ENCODE assay signal across 7 mouse cellular contexts in the genomic region with DNA sequence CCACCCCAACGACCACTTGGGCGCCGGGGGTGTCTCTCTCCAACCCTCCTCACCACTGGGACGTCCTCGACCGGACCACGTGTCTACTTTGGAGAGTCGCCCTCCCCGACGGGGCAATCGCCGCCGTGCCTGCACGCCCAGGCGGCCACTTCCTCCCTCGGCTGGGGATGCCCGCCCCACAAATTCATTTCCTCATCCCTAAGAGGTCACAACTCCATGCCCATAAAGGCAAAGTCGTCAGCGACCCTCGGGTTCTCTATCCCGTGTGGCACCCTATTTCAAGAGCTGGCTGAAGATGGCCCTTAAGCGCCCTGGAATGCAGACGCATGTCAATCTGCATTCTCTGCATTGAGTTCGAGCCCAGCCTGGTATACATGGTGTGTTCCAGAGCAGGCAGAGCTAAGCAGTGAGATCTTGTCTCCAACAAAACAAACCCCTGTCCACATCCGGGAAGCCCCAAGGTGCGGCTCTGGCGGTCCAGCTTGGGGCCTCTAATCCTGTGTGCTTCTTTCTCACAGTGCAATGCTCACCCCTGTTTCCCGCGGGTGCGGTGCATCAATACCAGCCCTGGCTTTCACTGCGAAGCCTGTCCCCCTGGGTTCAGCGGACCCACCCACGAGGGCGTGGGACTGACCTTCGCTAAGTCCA. TPM values are rescaled to one million over a fixed set of nuclear protein-coding genes. Genes with fewer than 3 reads are reported as not detected.
DNase-seq lines count a peak whose midpoint lies in the region; ATAC-seq lines count a peak whose summit lies in the region.

No protein-coding gene starts in this region.

- H3K36me3 ChIP-seq in midbrain, embryonic 11.5 days (ENCODE audit: control insufficient read depth, insufficient read depth, low read length), result no peaks in the 10 kb centered on the region
- H3K36me3 ChIP-seq in midbrain, embryonic 16.5 days (ENCODE audit: control insufficient read depth, insufficient read depth, low read length), result no peaks in the 10 kb centered on the region
- H3K36me3 ChIP-seq in heart, embryonic 16.5 days (ENCODE audit: control insufficient read depth, insufficient read depth), result no peaks in the 10 kb centered on the region
- no peaks in the 10 kb centered on the region for H3K36me3 ChIP-seq in lung, embryonic 16.5 days (ENCODE audit: control insufficient read depth, insufficient read depth, low read length)

- no peak overlapping the region for H3K27ac ChIP-seq in midbrain, embryonic 11.5 days (ENCODE audit: low read depth, low read length)
- H3K27ac ChIP-seq in midbrain, embryonic 16.5 days (ENCODE audit: low read length), result no peak overlapping the region
- no peak overlapping the region for H3K27ac ChIP-seq in heart, embryonic 16.5 days (ENCODE audit: low read length)
- H3K27ac ChIP-seq in lung, embryonic 16.5 days (ENCODE audit: low read length), result no peak overlapping the region

- no peak overlapping the region; the same call in 1 of the 2 replicates for H3K4me3 ChIP-seq in midbrain, embryonic 11.5 days (ENCODE audit: low read depth, low read length)
- H3K4me3 ChIP-seq in midbrain, embryonic 16.5 days (ENCODE audit: low read depth, low read length), result no peak overlapping the region
- peak overlapping the region; percentile 41 for H3K4me3 ChIP-seq in heart, embryonic 16.5 days (ENCODE audit: low read length)
- H3K4me3 ChIP-seq in lung, embryonic 16.5 days (ENCODE audit: low read length), result peak overlapping the region; percentile 49

- peaks cover 70% of the 10 kb centered on the region for H3K27me3 ChIP-seq in midbrain, embryonic 11.5 days (ENCODE audit: control insufficient read depth, insufficient read depth, low read length)
- peaks cover 76% of the 10 kb centered on the region for H3K27me3 ChIP-seq in midbrain, embryonic 16.5 days (ENCODE audit: control insufficient read depth, insufficient read depth, low read depth, low read length)
- H3K27me3 ChIP-seq in heart, embryonic 16.5 days (ENCODE audit: control insufficient read depth, insufficient read depth, low read length), result peaks cover 72% of the 10 kb centered on the region
- H3K27me3 ChIP-seq in lung, embryonic 16.5 days (ENCODE audit: control insufficient read depth, insufficient read depth, low read depth, low read length), result peaks cover 62% of the 10 kb centered on the region

- DNase-seq in midbrain, embryonic 11.5 days (ENCODE audit: low spot score, missing footprints), result peak; percentile 90
- DNase-seq in left cerebral cortex, adult 11 months (ENCODE audit: low spot score), result no peak
- no peak for DNase-seq in adrenal gland, postnatal 14 days
- no peak for DNase-seq in gastrocnemius, postnatal 14 days

- 6% methylated on average over 35 of the region's 35 CpGs for WGBS in midbrain, embryonic 11.5 days
- WGBS in midbrain, embryonic 16.5 days, result 7% methylated on average over 35 of the region's 35 CpGs
- WGBS in heart, embryonic 16.5 days, result 7% methylated on average over 35 of the region's 35 CpGs
- 3% methylated on average over 35 of the region's 35 CpGs for WGBS in lung, embryonic 16.5 days

- no peaks in the 10 kb centered on the region for H3K9me3 ChIP-seq in midbrain, embryonic 11.5 days (ENCODE audit: control insufficient read depth, low read length)
- H3K9me3 ChIP-seq in midbrain, embryonic 16.5 days (replicated peaks; ENCODE audit: control insufficient read depth, low read length, poor library complexity, severe bottlenecking), result no peaks in the 10 kb centered on the region
- H3K9me3 ChIP-seq in heart, embryonic 16.5 days (replicated peaks; ENCODE audit: control insufficient read depth, low read length), result 0 out of 2 replicates have a peak, but pooled peaks cover 3% of the 10 kb centered on the region
- peaks cover 3% of the 10 kb centered on the region; the same call in 1 of the 2 replicates for H3K9me3 ChIP-seq in lung, embryonic 16.5 days (ENCODE audit: control insufficient read depth, low read length)

- intact Hi-C loops in gastrocnemius, postnatal 14 days (cut with DNase I; ENCODE audit: low total_unique reads), result no loop called here

- ATAC-seq in midbrain, embryonic 11.5 days (ENCODE audit: low FRiP score), result no peak
- ATAC-seq in midbrain, embryonic 16.5 days, result no peak
- ATAC-seq in heart, embryonic 16.5 days (replicated peaks; ENCODE audit: extremely low read depth, insufficient read depth, low FRiP score), result no peak
- ATAC-seq in lung, embryonic 16.5 days (ENCODE audit: low read depth), result peak; percentile 5; the same call in 1 of the 2 replicates

- peaks cover 8% of the 10 kb centered on the region for H3K4me1 ChIP-seq in midbrain, embryonic 11.5 days (ENCODE audit: control insufficient read depth, insufficient read depth, low read length)
- H3K4me1 ChIP-seq in midbrain, embryonic 16.5 days (ENCODE audit: control insufficient read depth, insufficient read depth, low read length), result peaks cover 15% of the 10 kb centered on the region
- H3K4me1 ChIP-seq in heart, embryonic 16.5 days (ENCODE audit: control insufficient read depth, insufficient read depth, low read length), result peaks cover 20% of the 10 kb centered on the region
- H3K4me1 ChIP-seq in lung, embryonic 16.5 days (replicated peaks; ENCODE audit: control insufficient read depth, insufficient read depth, low read length), result peaks cover 32% of the 10 kb centered on the region

- no peak overlapping the region for H3K4me2 ChIP-seq in midbrain, embryonic 11.5 days
- no peak overlapping the region; the same call in 1 of the 2 replicates for H3K4me2 ChIP-seq in midbrain, embryonic 16.5 days (ENCODE audit: low read length)
- H3K4me2 ChIP-seq in heart, embryonic 16.5 days (ENCODE audit: low read depth, low read length), result no peak overlapping the region
- peak overlapping the region; percentile 72 for H3K4me2 ChIP-seq in lung, embryonic 16.5 days (ENCODE audit: low read depth, low read length)

- no peak overlapping the region for H3K9ac ChIP-seq in midbrain, embryonic 11.5 days (ENCODE audit: low read length)
- no peak overlapping the region for H3K9ac ChIP-seq in midbrain, embryonic 16.5 days (ENCODE audit: low read depth, low read length)
- H3K9ac ChIP-seq in heart, embryonic 16.5 days (ENCODE audit: low read length), result no peak overlapping the region
- H3K9ac ChIP-seq in lung, embryonic 16.5 days (ENCODE audit: low read length), result no peak overlapping the region

RNA-seq across cellular contexts. Expression of a gene that starts 2.0 kb away (rescaled TPM):
- 0.21 TPM in 1 of 2 replicates, not detected in the other for polyA plus RNA-seq in midbrain, embryonic 11.5 days (2014; fragmentation: Nextera tagmentation; extraction: Ambion mirVana)
- 0.36 and 0.47 TPM in 2 replicates for polyA plus RNA-seq in midbrain, embryonic 16.5 days (2015; fragmentation: Nextera tagmentation; extraction: Ambion mirVana)
- 3.0 and 4.3 TPM in 2 replicates for polyA plus RNA-seq in heart, embryonic 16.5 days (2015; fragmentation: Nextera tagmentation; extraction: Ambion mirVana)
- polyA plus RNA-seq in lung, embryonic 16.5 days (2015; fragmentation: Nextera tagmentation; extraction: Ambion mirVana), result 0.68 and 0.75 TPM in 2 replicates
- total RNA-seq in adrenal gland, postnatal 14 days (2021), result 1.4 TPM in 1 of 2 replicates, not detected in the other
- total RNA-seq in gastrocnemius, postnatal 14 days (2021), result 10 to 100 TPM; 18.6 to 19.6 TPM

RNA-seq across cellular contexts. Expression of a gene that starts 22.3 kb away (rescaled TPM):
- polyA plus RNA-seq in midbrain, embryonic 11.5 days (2014; fragmentation: Nextera tagmentation; extraction: Ambion mirVana), result 19.6 and 19.8 TPM in 2 replicates
- polyA plus RNA-seq in midbrain, embryonic 16.5 days (2015; fragmentation: Nextera tagmentation; extraction: Ambion mirVana), result 11.3 and 11.6 TPM in 2 replicates
- polyA plus RNA-seq in heart, embryonic 16.5 days (2015; fragmentation: Nextera tagmentation; extraction: Ambion mirVana), result 7.9 and 9.7 TPM in 2 replicates
- polyA plus RNA-seq in lung, embryonic 16.5 days (2015; fragmentation: Nextera tagmentation; extraction: Ambion mirVana), result 8.7 and 10.5 TPM in 2 replicates
- total RNA-seq in adrenal gland, postnatal 14 days (2021), result 64.0 and 64.4 TPM in 2 replicates
- total RNA-seq in gastrocnemius, postnatal 14 days (2021), result 10 to 100 TPM; 31.6 to 35.0 TPM

RNA-seq across cellular contexts. Expression of a gene that starts 45.7 kb away (rescaled TPM):
- polyA plus RNA-seq in midbrain, embryonic 11.5 days (2014; fragmentation: Nextera tagmentation; extraction: Ambion mirVana), result 0.43 and 1.3 TPM in 2 replicates
- 2.5 and 7.0 TPM in 2 replicates for polyA plus RNA-seq in midbrain, embryonic 16.5 days (2015; fragmentation: Nextera tagmentation; extraction: Ambion mirVana)
- 0.45 and 1.4 TPM in 2 replicates for polyA plus RNA-seq in heart, embryonic 16.5 days (2015; fragmentation: Nextera tagmentation; extraction: Ambion mirVana)
- polyA plus RNA-seq in lung, embryonic 16.5 days (2015; fragmentation: Nextera tagmentation; extraction: Ambion mirVana), result 0.40 and 1.4 TPM in 2 replicates
- 0.41 and 1.2 TPM in 2 replicates for total RNA-seq in adrenal gland, postnatal 14 days (2021)
- total RNA-seq in gastrocnemius, postnatal 14 days (2021), result 1 to 10 TPM; 1.3 to 2.8 TPM

RNA-seq across cellular contexts. Expression of a gene that starts 59.8 kb away (rescaled TPM):
- polyA plus RNA-seq in midbrain, embryonic 11.5 days (2014; fragmentation: Nextera tagmentation; extraction: Ambion mirVana), result 5.5 and 7.0 TPM in 2 replicates
- polyA plus RNA-seq in midbrain, embryonic 16.5 days (2015; fragmentation: Nextera tagmentation; extraction: Ambion mirVana), result 40.3 and 42.1 TPM in 2 replicates
- 1.3 TPM in 2 replicates for polyA plus RNA-seq in heart, embryonic 16.5 days (2015; fragmentation: Nextera tagmentation; extraction: Ambion mirVana)
- 2.4 and 3.0 TPM in 2 replicates for polyA plus RNA-seq in lung, embryonic 16.5 days (2015; fragmentation: Nextera tagmentation; extraction: Ambion mirVana)
- total RNA-seq in adrenal gland, postnatal 14 days (2021), result 1.9 and 2.9 TPM in 2 replicates
- total RNA-seq in gastrocnemius, postnatal 14 days (2021), result 10 to 100 TPM; 14.5 to 24.5 TPM

Comparison
In these comparisons a context has a peak if more than half of its experiments do, and no peak if none do; other contexts are left out.
1. H3K4me3 ChIP-seq: peak in heart, embryonic 16.5 days (single experiment) and lung, embryonic 16.5 days (single experiment); none in midbrain, embryonic 11.5 days (single experiment) and midbrain, embryonic 16.5 days (single experiment).